Mouse (Mus musculus): ENCODE measurements around the gene Twist2. TPM values are rescaled to one million over a fixed set of nuclear protein-coding genes. Genes with fewer than 3 reads are reported as not detected.
A peak's percentile ranks its signal among the peaks of the same experiment; 100 is the strongest.

The Twist2 gene
- polyA plus RNA-seq, 1 experiment: 1.4 TPM

- H3K36me3 ChIP-seq (ENCODE audit: control insufficient read depth, insufficient read depth, low read length): no peaks in the 10 kb centered on the region
- no peak overlapping the region for H3K27ac ChIP-seq (ENCODE audit: insufficient read depth, low read length)
- no peaks in the 10 kb centered on the region for H3K4me1 ChIP-seq (ENCODE audit: control insufficient read depth, insufficient read depth, insufficient read length)
- WGBS: 67% methylated on average over 8 of the region's 8 CpGs
- TF ChIP-seq CTCF (IDR thresholded peaks at IDR 0.05; ENCODE audit: extremely low read depth, insufficient read depth, insufficient read length, insufficient replicate concordance): no peak
- TF ChIP-seq POLR2A (IDR thresholded peaks at IDR 0.05; ENCODE audit: low read depth, low read length): no peak
- H3K4me3 ChIP-seq (ENCODE audit: extremely low read depth, insufficient read depth, insufficient read length): no peak overlapping the region
- no peak for DNase-seq (ENCODE audit: low read depth in 1 of 2, low spot score in 2 of 2)
- H3K27me3 ChIP-seq (ENCODE audit: control insufficient read depth, insufficient read depth, low read length): no peaks in the 10 kb centered on the region
Measured at GRCm38 (mm10) chr1:91880899-91881298, 79.6 kb downstream of the Twist2 start.

- WGBS: 65% methylated on average over 5 of the region's 5 CpGs
- Histone ChIP-seq H3K4me1 (ENCODE audit: control insufficient read depth, insufficient read depth, insufficient read length) (no peaks in the 10 kb centered on the region), H3K27ac (ENCODE audit: insufficient read depth, low read length) (no peak overlapping the region), H3K4me3 (ENCODE audit: extremely low read depth, insufficient read depth, insufficient read length) (no peak overlapping the region), H3K27me3 (ENCODE audit: control insufficient read depth, insufficient read depth, low read length) (no peaks in the 10 kb centered on the region), H3K36me3 (ENCODE audit: control insufficient read depth, insufficient read depth, low read length) (no peaks in the 10 kb centered on the region)
- TF ChIP-seq POLR2A (IDR thresholded peaks at IDR 0.05; ENCODE audit: low read depth, low read length) (no peak), CTCF (IDR thresholded peaks at IDR 0.05; ENCODE audit: extremely low read depth, insufficient read depth, insufficient read length, insufficient replicate concordance) (no peak)
- DNase-seq (ENCODE audit: low read depth in 1 of 2, low spot score in 2 of 2): no peak
Measured at GRCm38 (mm10) chr1:91883115-91883514, 81.9 kb downstream of the Twist2 start.

DNA sequence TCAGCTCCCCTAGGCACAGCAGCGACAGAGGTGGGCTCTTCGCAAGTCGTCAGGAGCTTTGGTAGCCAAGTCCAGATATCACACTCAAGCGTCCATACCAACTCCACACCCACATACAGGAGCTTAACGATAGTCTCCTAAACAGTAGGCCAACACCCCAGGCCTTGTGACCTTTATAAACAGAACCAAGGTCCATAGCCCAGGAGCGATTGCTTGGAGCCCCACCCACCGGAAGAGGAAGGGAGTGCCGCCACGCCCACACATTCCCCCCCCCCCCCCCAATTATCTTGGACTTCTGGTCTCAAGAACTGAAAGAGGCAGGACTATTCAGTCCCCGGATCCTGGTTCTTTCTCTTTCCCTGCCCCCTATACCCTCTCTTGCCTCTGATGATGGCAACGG, 92.3 kb downstream of the Twist2 start:
- DNase-seq (ENCODE audit: low read depth in 1 of 2, low spot score in 2 of 2): no peak
- 92% methylated on average over 11 of the region's 11 CpGs for WGBS
- H3K4me1 ChIP-seq (ENCODE audit: control insufficient read depth, insufficient read depth, insufficient read length): no peaks in the 10 kb centered on the region
- H3K27ac ChIP-seq (ENCODE audit: insufficient read depth, low read length): no peak overlapping the region
- no peak overlapping the region for H3K4me3 ChIP-seq (ENCODE audit: extremely low read depth, insufficient read depth, insufficient read length)
- no peak for TF ChIP-seq CTCF (IDR thresholded peaks at IDR 0.05; ENCODE audit: extremely low read depth, insufficient read depth, insufficient read length, insufficient replicate concordance)
- no peak for TF ChIP-seq POLR2A (IDR thresholded peaks at IDR 0.05; ENCODE audit: low read depth, low read length)
- H3K36me3 ChIP-seq (ENCODE audit: control insufficient read depth, insufficient read depth, low read length): no peaks in the 10 kb centered on the region
- H3K27me3 ChIP-seq (ENCODE audit: control insufficient read depth, insufficient read depth, low read length): no peaks in the 10 kb centered on the region

DNA sequence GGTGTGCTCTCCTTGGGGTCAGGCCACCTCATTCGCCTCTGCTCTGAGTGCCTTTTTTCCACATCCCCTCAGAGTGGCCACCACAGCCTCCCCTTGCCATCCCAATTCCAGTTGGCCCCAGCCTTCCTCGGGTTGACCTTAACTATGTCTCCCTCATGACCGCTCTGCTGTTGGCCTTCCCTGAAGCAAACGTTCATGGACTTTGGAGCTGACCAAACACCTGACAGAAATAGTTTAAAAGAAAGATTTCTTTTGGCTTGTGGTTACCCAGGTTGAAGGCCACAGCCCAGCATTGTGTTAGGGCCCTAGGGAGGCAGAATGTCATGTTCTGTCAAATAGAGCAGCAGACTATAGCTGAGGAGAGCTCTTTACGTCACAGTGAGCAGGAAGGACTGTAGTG, 93.0 kb downstream of the Twist2 start:
- Histone ChIP-seq H3K36me3 (ENCODE audit: control insufficient read depth, insufficient read depth, low read length) (no peaks in the 10 kb centered on the region), H3K4me3 (ENCODE audit: extremely low read depth, insufficient read depth, insufficient read length) (no peak overlapping the region), H3K27ac (ENCODE audit: insufficient read depth, low read length) (no peak overlapping the region), H3K4me1 (ENCODE audit: control insufficient read depth, insufficient read depth, insufficient read length) (no peaks in the 10 kb centered on the region), H3K27me3 (ENCODE audit: control insufficient read depth, insufficient read depth, low read length) (no peaks in the 10 kb centered on the region)
- DNase-seq (ENCODE audit: low read depth in 1 of 2, low spot score in 2 of 2): no peak
- 83% methylated on average over 5 of the region's 5 CpGs for WGBS
- TF ChIP-seq CTCF (IDR thresholded peaks at IDR 0.05; ENCODE audit: extremely low read depth, insufficient read depth, insufficient read length, insufficient replicate concordance) (no peak), POLR2A (IDR thresholded peaks at IDR 0.05; ENCODE audit: low read depth, low read length) (no peak)

- Histone ChIP-seq H3K4me3 (ENCODE audit: extremely low read depth, insufficient read depth, insufficient read length) (no peak overlapping the region), H3K36me3 (ENCODE audit: control insufficient read depth, insufficient read depth, low read length) (no peaks in the 10 kb centered on the region), H3K27me3 (ENCODE audit: control insufficient read depth, insufficient read depth, low read length) (no peaks in the 10 kb centered on the region), H3K4me1 (ENCODE audit: control insufficient read depth, insufficient read depth, insufficient read length) (no peaks in the 10 kb centered on the region), H3K27ac (ENCODE audit: insufficient read depth, low read length) (no peak overlapping the region)
- no peak for DNase-seq (ENCODE audit: low read depth in 1 of 2, low spot score in 2 of 2)
- TF ChIP-seq CTCF (IDR thresholded peaks at IDR 0.05; ENCODE audit: extremely low read depth, insufficient read depth, insufficient read length, insufficient replicate concordance) (peak; percentile 23; the same call in 1 of the 2 replicates), POLR2A (IDR thresholded peaks at IDR 0.05; ENCODE audit: low read depth, low read length) (no peak)
- WGBS: 79% methylated on average over 2 of the region's 2 CpGs
Measured at GRCm38 (mm10) chr1:91897078-91897477, 95.8 kb downstream of the Twist2 start.
